Mouse (Mus musculus) MEL (cell line): ENCODE measurements around the gene Ap3d1. TPM values are rescaled to one million over a fixed set of nuclear protein-coding genes. Genes with fewer than 3 reads are reported as not detected.

Experiments
- DNase-seq: peaks from one replicate; pipeline ENCODE4 v3.0.0; 2011; ENCODE audit warnings: low read depth, low spot score
- H3K27ac ChIP-seq: 2 replicates; pipeline ENCODE4 v1.5.1; 2012; ENCODE audit warnings: low read depth, mild to moderate bottlenecking, control low read depth, low read length, moderate library complexity; ENCODE audit not compliant: control insufficient read depth
- H3K27me3 ChIP-seq, 2 experiments: fragments of 150-350 bp in 1 of 2; sonication (generic) in 1 of 2; 2 replicates each; pipeline ENCODE4 v1.6.1; 2012; ENCODE audit warnings: low read length in 2 of 2, mild to moderate bottlenecking in 2 of 2, improper control_type of control experiment in 1 of 2, moderate library complexity in 1 of 2; ENCODE audit not compliant: insufficient read depth in 2 of 2, control insufficient read depth in 1 of 2
- H3K36me3 ChIP-seq, 2 experiments: 2 replicates each; pipeline ENCODE4 v1.6.1; 2012 to 2014; ENCODE audit warnings: low read length in 2 of 2, improper control_type of control experiment in 1 of 2, inconsistent platforms in 1 of 2, mild to moderate bottlenecking in 1 of 2; ENCODE audit not compliant: insufficient read depth in 2 of 2, control insufficient read depth in 1 of 2
- H3K4me1 ChIP-seq, 2 experiments: fragments of 150-350 bp in 1 of 2; sonication (generic) in 1 of 2; 2 replicates each; pipeline ENCODE4 v1.6.1; 2012; ENCODE audit warnings: low read length in 2 of 2, improper control_type of control experiment in 1 of 2, mild to moderate bottlenecking in 1 of 2; ENCODE audit not compliant: insufficient read depth in 2 of 2, control insufficient read depth in 1 of 2
- H3K4me3 ChIP-seq, 2 experiments: fragments of 150-350 bp in 1 of 2; sonication (generic) in 1 of 2; 2 replicates each; pipeline ENCODE4 v1.5.1; 2012; ENCODE audit warnings: low read depth in 2 of 2, low read length in 2 of 2, mild to moderate bottlenecking in 2 of 2, moderate library complexity in 2 of 2, control low read depth in 1 of 2, improper control_type of control experiment in 1 of 2; ENCODE audit not compliant: control insufficient read depth in 1 of 2, insufficient read depth in 1 of 2
- H3K79me2 ChIP-seq: 2 replicates; pipeline ENCODE4 v1.6.1; 2012; ENCODE audit warnings: mild to moderate bottlenecking, low read length, moderate library complexity; ENCODE audit not compliant: control insufficient read depth, poor library complexity, insufficient read depth
- H3K9ac ChIP-seq: 2 replicates; pipeline ENCODE4 v1.6.1; 2012; ENCODE audit warnings: low read depth, mild to moderate bottlenecking, control low read depth, low read length, moderate library complexity; ENCODE audit not compliant: control insufficient read depth, poor library complexity, severe bottlenecking
- H3K9me3 ChIP-seq: fragments of 150-350 bp; sonication (generic); replicated peaks from 2 replicates; pipeline ENCODE4 v1.6.1; 2012; ENCODE audit warnings: mild to moderate bottlenecking, low read length, improper control_type of control experiment, moderate library complexity; ENCODE audit not compliant: insufficient read depth
- BHLHE40 ChIP-seq: IDR thresholded peaks from 2 replicates; pipeline ENCODE4 v1.6.1; 2012; ENCODE audit warnings: low read depth, mild to moderate bottlenecking, inconsistent platforms, low read length, improper control_type of control experiment, borderline replicate concordance
- CHD1 ChIP-seq: IDR thresholded peaks from 2 replicates; pipeline ENCODE4 v1.6.1; 2012; ENCODE audit warnings: low read depth, mild to moderate bottlenecking, inconsistent platforms, low read length, improper control_type of control experiment
- CHD2 ChIP-seq: IDR thresholded peaks from 2 replicates; pipeline ENCODE4 v1.6.1; 2011; ENCODE audit warnings: low read length, improper control_type of control experiment
- E2F4 ChIP-seq: IDR thresholded peaks from 2 replicates; pipeline ENCODE4 v1.6.1; 2011; ENCODE audit warnings: low read depth, low read length, improper control_type of control experiment, borderline replicate concordance
- ELF1 ChIP-seq: IDR thresholded peaks from 2 replicates; pipeline ENCODE4 v1.6.1; 2014; ENCODE audit warnings: low read depth, mild to moderate bottlenecking, inconsistent platforms, low read length, improper control_type of control experiment, moderate library complexity
- EP300 ChIP-seq, 2 experiments: IDR thresholded peaks; 2 replicates each; pipeline ENCODE4 v1.6.1; 2011; ENCODE audit warnings: improper control_type of control experiment in 2 of 2, low read length in 2 of 2, low read depth in 1 of 2, mild to moderate bottlenecking in 1 of 2
- ETS1 ChIP-seq: IDR thresholded peaks from 2 replicates; pipeline ENCODE4 v1.6.1; 2012; ENCODE audit warnings: low read depth, mild to moderate bottlenecking, inconsistent platforms, low read length, improper control_type of control experiment, moderate library complexity
- GABPA ChIP-seq: IDR thresholded peaks from 2 replicates; pipeline ENCODE4 v1.6.1; 2012; ENCODE audit warnings: low read depth, mild to moderate bottlenecking, inconsistent platforms, low read length, improper control_type of control experiment, moderate library complexity
- GATA1 ChIP-seq: IDR thresholded peaks from 2 replicates; pipeline ENCODE4 v1.6.1; 2011; ENCODE audit warnings: low read depth, low read length, improper control_type of control experiment
- HCFC1 ChIP-seq: IDR thresholded peaks from 2 replicates; pipeline ENCODE4 v1.6.1; 2012; ENCODE audit warnings: low read depth, mild to moderate bottlenecking, inconsistent platforms, low read length, improper control_type of control experiment, moderate library complexity
- JUND ChIP-seq: IDR thresholded peaks from 2 replicates; pipeline ENCODE4 v1.6.1; 2011; ENCODE audit warnings: low read depth, mild to moderate bottlenecking, improper control_type of control experiment, low read length
- KAT2A ChIP-seq: conservative IDR thresholded peaks from 2 replicates; pipeline ENCODE4 v1.6.1; 2012; ENCODE audit warnings: low read depth, low read length, improper control_type of control experiment, inconsistent platforms
- MAX ChIP-seq: IDR thresholded peaks from 2 replicates; pipeline ENCODE4 v1.6.1; 2011; ENCODE audit warnings: low read length, improper control_type of control experiment
- MAZ ChIP-seq: IDR thresholded peaks from 2 replicates; pipeline ENCODE4 v1.6.1; 2012; ENCODE audit warnings: low read depth, mild to moderate bottlenecking, inconsistent platforms, low read length, improper control_type of control experiment
- MXI1 ChIP-seq: IDR thresholded peaks from 2 replicates; pipeline ENCODE4 v1.6.1; 2011; ENCODE audit warnings: mild to moderate bottlenecking, low read depth, low read length, improper control_type of control experiment
- MYC ChIP-seq: IDR thresholded peaks from 2 replicates; pipeline ENCODE4 v1.6.1; 2011; ENCODE audit warnings: low read depth, mild to moderate bottlenecking, low read length, improper control_type of control experiment, moderate library complexity
- NELFE ChIP-seq: IDR thresholded peaks from 2 replicates; pipeline ENCODE4 v1.6.1; 2011; ENCODE audit warnings: low read depth, low read length, improper control_type of control experiment
- NRF1 ChIP-seq: IDR thresholded peaks from 2 replicates; pipeline ENCODE4 v1.6.1; 2014; ENCODE audit warnings: low read depth, mild to moderate bottlenecking, inconsistent platforms, low read length, improper control_type of control experiment, moderate library complexity; ENCODE audit not compliant: poor library complexity, insufficient read depth, severe bottlenecking
- RAD21 ChIP-seq: IDR thresholded peaks from 2 replicates; pipeline ENCODE4 v1.6.1; 2011; ENCODE audit warnings: mild to moderate bottlenecking, low read depth, low read length, improper control_type of control experiment
- RCOR1 ChIP-seq: IDR thresholded peaks from 2 replicates; pipeline ENCODE4 v1.6.1; 2012; ENCODE audit warnings: low read depth, mild to moderate bottlenecking, inconsistent platforms, low read length, improper control_type of control experiment
- SIN3A ChIP-seq: IDR thresholded peaks from 2 replicates; pipeline ENCODE4 v1.6.1; 2012; ENCODE audit warnings: low read length, improper control_type of control experiment, inconsistent platforms
- TAL1 ChIP-seq: IDR thresholded peaks from 2 replicates; pipeline ENCODE4 v1.6.1; 2012; ENCODE audit warnings: mild to moderate bottlenecking, inconsistent platforms, low read length, moderate library complexity, mixed read lengths
- ZC3H11A ChIP-seq: IDR thresholded peaks from 2 replicates; pipeline ENCODE4 v1.6.1; 2012; ENCODE audit warnings: low read depth, mild to moderate bottlenecking, inconsistent platforms, low read length, improper control_type of control experiment
- ZMIZ1 ChIP-seq: IDR thresholded peaks from 2 replicates; pipeline ENCODE4 v1.6.1; 2012; ENCODE audit warnings: low read depth, mild to moderate bottlenecking, inconsistent platforms, low read length, improper control_type of control experiment, moderate library complexity
- ZNF384 ChIP-seq: IDR thresholded peaks from 2 replicates; pipeline ENCODE4 v1.6.1; 2012; ENCODE audit warnings: low read depth, mild to moderate bottlenecking, inconsistent platforms, low read length, improper control_type of control experiment
- polyA plus RNA-seq, 2 experiments: library from polyadenylated mRNA; stranded (reverse) in 1 of 2; unstranded in 1 of 2; fragments of >175 nt in 1 of 2; fragments of >200 nt in 1 of 2; gene quantifications; 2 replicates each; pipeline versions ENCODE4 v1.2.1 to v1.2.4; 2012; ENCODE audit warnings: low replicate concordance in 2 of 2, low read depth in 1 of 2; ENCODE audit not compliant: insufficient read length in 2 of 2, insufficient read depth in 1 of 2, missing spikeins in 1 of 2
- total RNA-seq: library from RNA; depleted of rRNA; stranded (reverse); fragments of 300-350 nt; gene quantifications from 2 replicates; pipeline ENCODE4 v1.2.3, GENCODE M21; 2012

Gene Ap3d1
- total and polyA plus RNA-seq, 3 experiments, result 32.7 to 260 (median 54.5) TPM

GRCm38 (mm10) chr10:80701721-80702535 is 40.1 kb downstream of the Ap3d1 start, which contains the start of the genes Mob3a and Izumo4 (continued):
- TF ChIP-seq TAL1 (no peak), RAD21 (no peak), E2F4 (no peak), MXI1 (peak; percentile 81), GABPA (no peak), ZNF384 (peak; percentile 85; the same call in 1 of the 2 replicates), MAX (peak; percentile 30; the same call in 1 of the 2 replicates), ELF1 (peak; percentile 63), CHD2 (no peak), ETS1 (peak; percentile 33; the same call in 1 of the 2 replicates), BHLHE40 (no peak), JUND (no peak), NELFE (peak; percentile 56; the same call in 1 of the 2 replicates), KAT2A (no peak; the same call in 1 of the 2 replicates), ZMIZ1 (0 out of 2 replicates have a peak, but pooled peaks have one; percentile 37), CHD1 (no peak), ZC3H11A (no peak)

GRCm38 (mm10) chr10:80700732-80701131 is 41.3 kb downstream of the Ap3d1 start:
- Histone ChIP-seq H3K27me3 (no peaks in the 10 kb centered on the region), H3K27ac (peak overlapping the region; percentile 75), H3K9me3 (no peaks in the 10 kb centered on the region), H3K36me3 (peaks cover 0 to 35% of the 10 kb centered on the region in 2 experiments; a peak in 2 of 4 replicates), H3K79me2 (peaks cover 4% of the 10 kb centered on the region), H3K4me3 (peak overlapping the region; percentile 83 to 95)
- peak; percentile 82 for DNase-seq
- TF ChIP-seq MAX (peak; percentile 47; the same call in 1 of the 2 replicates), SIN3A (peak; percentile 72), MAZ (peak; percentile 20; the same call in 1 of the 2 replicates), TAL1 (peak; percentile 51), MXI1 (peak; percentile 82), NRF1 (no peak), NELFE (0 out of 2 replicates have a peak, but pooled peaks have one; percentile 26), EP300 (IDR thresholded peaks at IDR 0.05; ENCODE audit: low read depth in 1 of 2, low read length in 2 of 2) (peak; percentile 61 to 68), RAD21 (no peak), MYC (peak; percentile 45; the same call in 1 of the 2 replicates), CHD2 (no peak), HCFC1 (no peak), ZMIZ1 (0 out of 2 replicates have a peak, but pooled peaks have one; percentile 34), ELF1 (0 out of 2 replicates have a peak, but pooled peaks have one; percentile 12), GATA1 (peak; percentile 65; the same call in 1 of the 2 replicates), RCOR1 (peak; percentile 44; the same call in 1 of the 2 replicates)
- TF ChIP-seq, all 39 proteins: peak for 12
- Histone ChIP-seq H3K9ac (peak overlapping the region; percentile 79), H3K4me1 (peaks cover 29 to 51% of the 10 kb centered on the region in 2 experiments)
